Mouse (Mus musculus) testis, adult 2 months (tissue): ENCODE measurements around the gene Srp14. TPM values are rescaled to one million over a fixed set of nuclear protein-coding genes. Genes with fewer than 3 reads are reported as not detected.

Experiments used
- H3K27ac ChIP-seq: fragments of 200-500 bp; 2 replicates; pipeline ENCODE4 v1.5.1; 2012; ENCODE audit warnings: low read depth, low read length; ENCODE audit not compliant: control insufficient read depth, insufficient read depth
- H3K27me3 ChIP-seq: fragments of 200-500 bp; 2 replicates; pipeline ENCODE4 v1.6.1; 2012; ENCODE audit warnings: mild to moderate bottlenecking, low read length, moderate library complexity; ENCODE audit not compliant: control insufficient read depth, insufficient read depth
- H3K36me3 ChIP-seq: fragments of 200-500 bp; 2 replicates; pipeline ENCODE4 v1.6.1; 2012; ENCODE audit warnings: mild to moderate bottlenecking, low read length; ENCODE audit not compliant: control insufficient read depth, insufficient read depth
- H3K4me1 ChIP-seq: fragments of 200-500 bp; 2 replicates; pipeline ENCODE4 v1.6.1; 2012; ENCODE audit warnings: low read length; ENCODE audit not compliant: control insufficient read depth, insufficient read depth
- H3K4me3 ChIP-seq: fragments of 200-500 bp; 2 replicates; pipeline ENCODE4 v1.5.1; 2012; ENCODE audit warnings: low read depth, mild to moderate bottlenecking, low read length, moderate library complexity, mixed read lengths; ENCODE audit not compliant: control insufficient read depth
- CTCF ChIP-seq: fragments of 200-500 bp; IDR thresholded peaks from 2 replicates; pipeline ENCODE4 v1.5.1; 2012; ENCODE audit warnings: low read depth, mild to moderate bottlenecking, inconsistent platforms, low read length, moderate library complexity; ENCODE audit not compliant: control insufficient read depth, insufficient read depth, insufficient replicate concordance
- POLR2A ChIP-seq: fragments of 200-500 bp; IDR thresholded peaks from 2 replicates; pipeline ENCODE4 v1.6.1; 2012; ENCODE audit warnings: low read depth, mild to moderate bottlenecking, inconsistent platforms, low read length, moderate library complexity; ENCODE audit not compliant: control insufficient read depth
- polyA plus RNA-seq: library from polyadenylated mRNA; depleted of rRNA; stranded (reverse); fragments of >200 nt; gene quantifications from 2 replicates; pipeline ENCODE4 v1.2.3, GENCODE M21; 2012

Gene Srp14
- polyA plus RNA-seq, 1 experiment: 159 TPM

DNA sequence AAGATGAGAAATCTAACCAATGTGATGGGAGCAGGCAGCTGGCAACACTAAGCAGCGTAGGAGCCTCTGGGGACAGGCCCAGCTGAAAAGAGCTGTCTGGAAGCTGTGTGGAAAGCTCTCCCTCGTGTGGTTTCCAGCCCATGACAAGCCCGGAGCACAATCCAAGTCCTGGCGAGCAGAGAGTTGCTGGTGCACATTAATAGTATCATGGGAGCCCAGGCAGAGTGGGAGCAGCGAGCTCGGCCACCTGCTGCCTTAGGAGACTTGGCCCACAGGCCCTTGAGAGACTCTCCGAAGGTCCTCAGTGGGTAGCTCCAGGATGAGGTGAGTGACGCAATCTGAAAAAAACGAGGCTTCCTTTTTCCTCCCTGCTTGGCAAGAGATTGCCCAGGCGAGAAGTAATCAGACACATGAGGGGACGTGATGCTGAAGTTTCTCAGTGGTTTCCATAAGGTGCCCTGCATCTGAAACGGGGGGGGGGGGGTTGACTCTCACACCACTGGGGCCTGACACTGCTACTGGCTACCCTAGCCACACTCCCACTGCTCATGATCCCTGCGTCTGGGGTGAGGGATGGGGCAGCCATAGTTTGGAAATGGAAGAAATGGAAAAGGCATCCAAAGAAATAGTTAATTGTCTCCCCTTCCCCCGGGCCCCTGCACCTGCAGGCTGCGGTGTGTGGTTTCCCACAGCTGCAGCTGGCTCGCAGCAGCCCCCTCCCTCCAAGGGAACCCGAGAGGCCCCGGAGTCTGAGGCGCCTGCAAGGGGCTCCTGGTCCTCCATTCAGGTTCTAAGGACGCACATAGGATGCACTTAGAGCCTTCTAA, 19.8 kb upstream of the Srp14 start:
- no peaks in the 10 kb centered on the region for H3K36me3 ChIP-seq
- H3K4me1 ChIP-seq: peaks cover 5% of the 10 kb centered on the region; the same call in 1 of the 2 replicates
- H3K4me3 ChIP-seq: no peak overlapping the region
- no peaks in the 10 kb centered on the region for H3K27me3 ChIP-seq
- H3K27ac ChIP-seq: no peak overlapping the region
- TF ChIP-seq CTCF (no peak), POLR2A (no peak)

- no peak for TF ChIP-seq CTCF
- no peak for TF ChIP-seq POLR2A
These were observed 19.0 kb upstream of the Srp14 start for GRCm38 (mm10) chr2:118498476-118498875.

DNA sequence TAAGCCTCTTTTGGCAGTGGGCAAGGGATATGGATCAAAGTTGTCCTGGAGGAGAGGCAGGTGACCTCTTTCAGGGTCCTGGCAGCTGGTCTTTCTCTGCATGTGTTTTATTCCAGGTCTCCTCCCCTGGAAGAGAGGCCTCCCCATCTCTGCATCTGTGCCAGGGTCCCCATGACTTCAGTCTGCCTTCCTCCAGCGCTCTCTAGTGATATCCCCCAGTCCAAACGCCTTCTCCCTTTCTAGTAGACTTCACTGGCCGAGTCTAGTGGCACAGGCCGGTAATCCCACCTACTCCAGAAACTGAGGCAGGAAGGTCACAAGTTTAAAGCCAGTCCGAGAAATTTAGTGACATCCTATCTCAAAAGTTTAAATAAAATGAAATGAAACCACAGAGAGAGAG, 18.4 kb upstream of the Srp14 start:
- Histone ChIP-seq H3K4me1 (peaks cover 5% of the 10 kb centered on the region; the same call in 1 of the 2 replicates), H3K36me3 (no peaks in the 10 kb centered on the region), H3K27me3 (no peaks in the 10 kb centered on the region), H3K4me3 (no peak overlapping the region), H3K27ac (no peak overlapping the region)
- TF ChIP-seq POLR2A: no peak
- no peak for TF ChIP-seq CTCF

More at GRCm38 (mm10) chr2:118498476-118498875, 19.0 kb upstream of the Srp14 start:
- no peak overlapping the region for H3K4me3 ChIP-seq
- H3K4me1 ChIP-seq: peaks cover 5% of the 10 kb centered on the region; the same call in 1 of the 2 replicates
- H3K27ac ChIP-seq: no peak overlapping the region
- H3K36me3 ChIP-seq: no peaks in the 10 kb centered on the region
- no peaks in the 10 kb centered on the region for H3K27me3 ChIP-seq

DNA sequence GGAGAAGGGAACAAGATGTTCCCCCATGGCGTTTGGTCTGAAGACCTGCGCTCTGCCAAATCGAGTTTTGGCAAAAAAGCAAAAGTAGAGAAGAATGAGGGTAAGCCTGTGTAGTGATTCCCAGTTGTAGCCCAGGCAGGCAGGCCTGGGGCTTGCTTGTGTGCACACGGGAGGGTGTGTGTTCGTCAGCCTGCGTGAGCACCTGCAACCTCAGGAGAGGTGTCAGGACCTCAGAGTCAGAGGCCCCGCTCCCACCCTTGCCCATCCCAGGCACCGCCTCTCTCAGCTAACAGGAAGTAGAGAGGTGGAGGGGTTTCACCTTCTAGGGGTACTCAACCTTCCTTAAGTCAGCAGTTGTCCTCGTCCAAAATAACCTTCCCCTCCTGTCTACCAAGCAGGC, 15.5 kb upstream of the Srp14 start:
- H3K4me3 ChIP-seq: no peak overlapping the region
- H3K27me3 ChIP-seq: no peaks in the 10 kb centered on the region
- no peak overlapping the region for H3K27ac ChIP-seq
- TF ChIP-seq POLR2A (no peak), CTCF (no peak)
- peaks cover 9% of the 10 kb centered on the region; the same call in 1 of the 2 replicates for H3K4me1 ChIP-seq
- H3K36me3 ChIP-seq: no peaks in the 10 kb centered on the region

- H3K27ac ChIP-seq: no peak overlapping the region
- peaks cover 6% of the 10 kb centered on the region for H3K4me1 ChIP-seq
- TF ChIP-seq CTCF: no peak
- TF ChIP-seq POLR2A: no peak
- H3K4me3 ChIP-seq: no peak overlapping the region
- H3K27me3 ChIP-seq: no peaks in the 10 kb centered on the region
- H3K36me3 ChIP-seq: no peaks in the 10 kb centered on the region
These were observed 12.4 kb upstream of the Srp14 start for GRCm38 (mm10) chr2:118491741-118492395.

GRCm38 (mm10) chr2:118491281-118491731, 11.8 kb upstream of the Srp14 start:
- peaks cover 6% of the 10 kb centered on the region for H3K4me1 ChIP-seq
- peak overlapping the region; percentile 74; the same call in 1 of the 2 replicates for H3K27ac ChIP-seq
- no peak overlapping the region for H3K4me3 ChIP-seq
- H3K36me3 ChIP-seq: no peaks in the 10 kb centered on the region
- H3K27me3 ChIP-seq: no peaks in the 10 kb centered on the region
- no peak for TF ChIP-seq CTCF
